Comparison of ENCODE assay signal across 25 mouse cellular contexts in the genomic region with DNA sequence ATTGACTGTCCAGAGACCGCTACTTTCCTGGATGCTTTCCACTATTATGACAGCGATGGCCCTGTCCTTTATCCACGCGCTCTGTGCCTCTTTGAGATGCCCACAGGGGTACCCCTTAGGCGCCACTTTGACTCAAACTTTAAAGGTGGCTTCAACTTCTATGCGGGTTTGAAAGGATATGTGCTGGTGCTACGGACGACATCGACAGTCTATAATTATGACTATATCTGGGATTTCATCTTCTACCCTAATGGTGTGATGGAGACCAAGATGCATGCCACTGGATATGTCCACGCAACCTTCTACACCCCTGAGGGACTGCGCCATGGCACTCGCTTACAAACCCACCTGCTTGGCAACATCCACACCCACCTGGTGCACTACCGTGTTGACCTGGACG. TPM values are rescaled to one million over a fixed set of nuclear protein-coding genes. Genes with fewer than 3 reads are reported as not detected.
"Had no signal": no experiment of that assay in that cellular context is flagged by ENCODE, and none has a peak within 500 bp of the region (broad histone marks: within the 10 kb centered on the region; RNA-seq: fewer than 3 reads in every experiment).

No protein-coding gene starts in this region.

- H3K27me3 ChIP-seq: midbrain, embryonic 12.5 days; neural tube, embryonic 13.5 days; neural tube, embryonic 15.5 days had no signal

- H3K4me2 ChIP-seq: lung, embryonic 14.5 days; midbrain, embryonic 12.5 days; neural tube, embryonic 13.5 days; neural tube, embryonic 15.5 days had no signal

- H3K9me3 ChIP-seq: midbrain, embryonic 10.5 days; midbrain, embryonic 12.5 days; neural tube, embryonic 13.5 days; neural tube, embryonic 15.5 days had no signal

- H3K4me3 ChIP-seq: midbrain, embryonic 10.5 days; midbrain, embryonic 12.5 days; myocyte; neural tube, embryonic 13.5 days; neural tube, embryonic 15.5 days had no signal

- H3K27ac ChIP-seq: midbrain, embryonic 10.5 days; midbrain, embryonic 12.5 days; neural tube, embryonic 13.5 days; neural tube, embryonic 15.5 days had no signal

- DNase-seq: lung, adult 18-20 months; lung, embryonic 14.5 days; lung, postnatal 10 days; lung, postnatal 4 days; midbrain, embryonic 14.5 days; retina, postnatal 1 day; right cerebral cortex, adult 18-20 months; right cerebral cortex, postnatal 25 days; right cerebral cortex, postnatal 4 days; spleen, adult 18-20 months; thymus, adult 18-20 months; thymus, postnatal 14 days; thymus, postnatal 36 days had no signal

- H3K4me1 ChIP-seq: midbrain, embryonic 12.5 days; neural tube, embryonic 13.5 days; neural tube, embryonic 15.5 days had no signal

- H3K36me3 ChIP-seq: midbrain, embryonic 10.5 days; midbrain, embryonic 12.5 days; neural tube, embryonic 13.5 days; neural tube, embryonic 15.5 days had no signal

- H3K9ac ChIP-seq: lung, embryonic 14.5 days; midbrain, embryonic 12.5 days; neural tube, embryonic 13.5 days; neural tube, embryonic 15.5 days had no signal

- ATAC-seq: midbrain, embryonic 16.5 days had no signal

RNA-seq across cellular contexts. Expression of a gene that starts 23.3 kb away (rescaled TPM):
- total RNA-seq: megakaryocyte, adult 5-6 weeks; megakaryocyte-erythroid progenitor cell, adult 5-6 weeks had no signal
- polyA plus RNA-seq: lung, embryonic 14.5 days; lung, embryonic 16.5 days; midbrain, embryonic 10.5 days; midbrain, embryonic 12.5 days; midbrain, embryonic 14.5 days; midbrain, embryonic 16.5 days; myocyte; neural tube, embryonic 11.5 days; neural tube, embryonic 13.5 days; neural tube, embryonic 15.5 days; stomach, embryonic 14.5 days; stomach, embryonic 16.5 days had no signal

RNA-seq across cellular contexts. Expression of a gene that starts 33.7 kb away (rescaled TPM):
- total RNA-seq: megakaryocyte, adult 5-6 weeks; megakaryocyte-erythroid progenitor cell, adult 5-6 weeks had no signal
- polyA plus RNA-seq: lung, embryonic 14.5 days; lung, embryonic 16.5 days; midbrain, embryonic 10.5 days; midbrain, embryonic 12.5 days; midbrain, embryonic 14.5 days; midbrain, embryonic 16.5 days; myocyte; neural tube, embryonic 11.5 days; neural tube, embryonic 13.5 days; neural tube, embryonic 15.5 days; stomach, embryonic 14.5 days had no signal
